Mouse (Mus musculus): Measurements from ENCODE around the gene Rnls. TPM values are rescaled to one million over a fixed set of nuclear protein-coding genes. Genes with fewer than 3 reads are reported as not detected.
"Not testable (repeated sequence)": the region's sequence is repeated elsewhere in the genome, so short reads cannot be mapped to it uniquely, and the experiment has no call there.

Rnls gene
- polyA plus RNA-seq (2012; rRNA removed) = 1.0 and 1.3 TPM in 2 replicates

GRCm38 (mm10) chr19:33391651-33392382, at the start of gene Rnls:
Rnls (minus strand) TSS chr19:33392295.
- DNase-seq (ENCODE audit: extremely low spot score in 1 of 2, low spot score in 1 of 2) = peak; percentile 69 to 84

GRCm38 (mm10) chr19:33429457-33429856, 37.4 kb upstream of the Rnls start:
- no peak for DNase-seq (ENCODE audit: extremely low spot score in 1 of 2, low spot score in 1 of 2)

- not testable (repeated sequence) for DNase-seq (ENCODE audit: extremely low spot score in 1 of 2, low spot score in 1 of 2)
Measured at GRCm38 (mm10) chr19:33419368-33419767, 27.3 kb upstream of the Rnls start.

- no peak for DNase-seq (ENCODE audit: extremely low spot score in 1 of 2, low spot score in 1 of 2)
Measured at GRCm38 (mm10) chr19:33380825-33381224, 11.3 kb downstream of the Rnls start.

GRCm38 (mm10) chr19:33380386-33380785, 11.7 kb downstream of the Rnls start:
- DNase-seq (ENCODE audit: extremely low spot score in 1 of 2, low spot score in 1 of 2) = peak in 1 of 2 experiments; percentile 80

- DNase-seq (ENCODE audit: extremely low spot score in 1 of 2, low spot score in 1 of 2) = peak in 1 of 2 experiments; percentile 30
Measured at GRCm38 (mm10) chr19:33368808-33369207, 23.3 kb downstream of the Rnls start.

GRCm38 (mm10) chr19:33366661-33367060, 25.4 kb downstream of the Rnls start:
- DNase-seq (ENCODE audit: extremely low spot score in 1 of 2, low spot score in 1 of 2) = peak; percentile 34 to 88

- DNase-seq (ENCODE audit: extremely low spot score in 1 of 2, low spot score in 1 of 2) = no peak
Measured at GRCm38 (mm10) chr19:33357019-33357418, 35.1 kb downstream of the Rnls start.

GRCm38 (mm10) chr19:33340119-33340518, 52.0 kb downstream of the Rnls start:
- peak in 1 of 2 experiments; percentile 36 for DNase-seq (ENCODE audit: extremely low spot score in 1 of 2, low spot score in 1 of 2)

GRCm38 (mm10) chr19:33326706-33327641, 65.1 kb downstream of the Rnls start:
- no peak for DNase-seq (ENCODE audit: extremely low spot score in 1 of 2, low spot score in 1 of 2)

GRCm38 (mm10) chr19:33318785-33319184, 73.3 kb downstream of the Rnls start:
- DNase-seq (ENCODE audit: extremely low spot score in 1 of 2, low spot score in 1 of 2) = peak; percentile 12 to 34

GRCm38 (mm10) chr19:33317130-33317529, 75.0 kb downstream of the Rnls start:
- DNase-seq (ENCODE audit: extremely low spot score in 1 of 2, low spot score in 1 of 2) = peak; percentile 14 to 16

GRCm38 (mm10) chr19:33299726-33300292, 92.3 kb downstream of the Rnls start:
- no peak for DNase-seq (ENCODE audit: extremely low spot score in 1 of 2, low spot score in 1 of 2)

- no peak for DNase-seq (ENCODE audit: extremely low spot score in 1 of 2, low spot score in 1 of 2)
Measured at GRCm38 (mm10) chr19:33296338-33296737, 95.8 kb downstream of the Rnls start.

GRCm38 (mm10) chr19:33282985-33283384, 109.1 kb downstream of the Rnls start:
- DNase-seq (ENCODE audit: extremely low spot score in 1 of 2, low spot score in 1 of 2) = no peak

- DNase-seq (ENCODE audit: extremely low spot score in 1 of 2, low spot score in 1 of 2) = peak; percentile 20 to 51
Measured at GRCm38 (mm10) chr19:33276421-33276820, 115.7 kb downstream of the Rnls start.

GRCm38 (mm10) chr19:33273676-33274075, 118.4 kb downstream of the Rnls start:
- no peak for DNase-seq (ENCODE audit: extremely low spot score in 1 of 2, low spot score in 1 of 2)

GRCm38 (mm10) chr19:33271571-33271970, 120.5 kb downstream of the Rnls start:
- DNase-seq (ENCODE audit: extremely low spot score in 1 of 2, low spot score in 1 of 2) = no peak

- no peak for DNase-seq (ENCODE audit: extremely low spot score in 1 of 2, low spot score in 1 of 2)
Measured at GRCm38 (mm10) chr19:33270231-33270630, 121.9 kb downstream of the Rnls start.

GRCm38 (mm10) chr19:33268044-33268443, 124.1 kb downstream of the Rnls start:
- no peak for DNase-seq (ENCODE audit: extremely low spot score in 1 of 2, low spot score in 1 of 2)

GRCm38 (mm10) chr19:33265245-33265644, 126.8 kb downstream of the Rnls start:
- DNase-seq (ENCODE audit: extremely low spot score in 1 of 2, low spot score in 1 of 2) = no peak

Measured in frontal cortex, adult 2 months (tissue).